Mouse (Mus musculus): ENCODE measurements around the gene Zzz3. TPM values are rescaled to one million over a fixed set of nuclear protein-coding genes. Genes with fewer than 3 reads are reported as not detected.
"Not testable (repeated sequence)": the region's sequence is repeated elsewhere in the genome, so short reads cannot be mapped to it uniquely, and the experiment has no call there.

The Zzz3 gene
- polyA plus RNA-seq, 1 experiment: 58.4 TPM

- H3K27ac ChIP-seq (ENCODE audit: insufficient read depth, low read length): no peak overlapping the region
- no peak overlapping the region for H3K4me3 ChIP-seq (ENCODE audit: low read depth, low read length)
- H3K9ac ChIP-seq (ENCODE audit: low read depth, poor library complexity, severe bottlenecking): no peak overlapping the region
- TF ChIP-seq POLR2A (IDR thresholded peaks at IDR 0.05; ENCODE audit: insufficient read depth, low read length): no peak
- no peak for TF ChIP-seq CTCF (IDR thresholded peaks at IDR 0.05; ENCODE audit: low read depth, low read length)
- TF ChIP-seq EP300 (IDR thresholded peaks at IDR 0.05; ENCODE audit: insufficient read depth, low read depth, low read length): no peak
- H3K9me3 ChIP-seq (replicated peaks; ENCODE audit: control insufficient read depth, insufficient read depth, low read length, poor library complexity, severe bottlenecking): no peaks in the 10 kb centered on the region
- no peaks in the 10 kb centered on the region for H3K27me3 ChIP-seq (ENCODE audit: control insufficient read depth, insufficient read depth, low read length, poor library complexity, severe bottlenecking)
- H3K4me1 ChIP-seq (ENCODE audit: control insufficient read depth, insufficient read depth, low read length): no peaks in the 10 kb centered on the region
- peaks cover 26% of the 10 kb centered on the region for H3K36me3 ChIP-seq (ENCODE audit: control insufficient read depth, insufficient read depth, low read length, poor library complexity, severe bottlenecking)
These were observed 62.2 kb downstream of the Zzz3 start for GRCm38 (mm10) chr3:152457308-152458035.

GRCm38 (mm10) chr3:152458875-152459274 is 63.6 kb downstream of the Zzz3 start:
- H3K27me3 ChIP-seq (ENCODE audit: control insufficient read depth, insufficient read depth, low read length, poor library complexity, severe bottlenecking); H3K4me3 ChIP-seq (ENCODE audit: low read depth, low read length); H3K4me1 ChIP-seq (ENCODE audit: control insufficient read depth, insufficient read depth, low read length); H3K27ac ChIP-seq (ENCODE audit: insufficient read depth, low read length); H3K9me3 ChIP-seq (replicated peaks; ENCODE audit: control insufficient read depth, insufficient read depth, low read length, poor library complexity, severe bottlenecking); H3K9ac ChIP-seq (ENCODE audit: low read depth, poor library complexity, severe bottlenecking): not testable (repeated sequence)
- peaks cover 23% of the 10 kb centered on the region for H3K36me3 ChIP-seq (ENCODE audit: control insufficient read depth, insufficient read depth, low read length, poor library complexity, severe bottlenecking)

GRCm38 (mm10) chr3:152460802-152461201 is 65.5 kb downstream of the Zzz3 start:
- no peak for TF ChIP-seq EP300 (IDR thresholded peaks at IDR 0.05; ENCODE audit: insufficient read depth, low read depth, low read length)
- no peak for TF ChIP-seq POLR2A (IDR thresholded peaks at IDR 0.05; ENCODE audit: insufficient read depth, low read length)
- TF ChIP-seq CTCF (IDR thresholded peaks at IDR 0.05; ENCODE audit: low read depth, low read length): no peak
- no peak overlapping the region for H3K4me3 ChIP-seq (ENCODE audit: low read depth, low read length)
- H3K27ac ChIP-seq (ENCODE audit: insufficient read depth, low read length): no peak overlapping the region
- H3K9ac ChIP-seq (ENCODE audit: low read depth, poor library complexity, severe bottlenecking): no peak overlapping the region
- no peaks in the 10 kb centered on the region for H3K9me3 ChIP-seq (replicated peaks; ENCODE audit: control insufficient read depth, insufficient read depth, low read length, poor library complexity, severe bottlenecking)
- no peaks in the 10 kb centered on the region for H3K27me3 ChIP-seq (ENCODE audit: control insufficient read depth, insufficient read depth, low read length, poor library complexity, severe bottlenecking)
- H3K36me3 ChIP-seq (ENCODE audit: control insufficient read depth, insufficient read depth, low read length, poor library complexity, severe bottlenecking): peaks cover 17% of the 10 kb centered on the region
- H3K4me1 ChIP-seq (ENCODE audit: control insufficient read depth, insufficient read depth, low read length): no peaks in the 10 kb centered on the region

GRCm38 (mm10) chr3:152462038-152462547 is 66.8 kb downstream of the Zzz3 start:
- H3K36me3 ChIP-seq (ENCODE audit: control insufficient read depth, insufficient read depth, low read length, poor library complexity, severe bottlenecking): peaks cover 14% of the 10 kb centered on the region
- no peaks in the 10 kb centered on the region for H3K27me3 ChIP-seq (ENCODE audit: control insufficient read depth, insufficient read depth, low read length, poor library complexity, severe bottlenecking)
- TF ChIP-seq CTCF (IDR thresholded peaks at IDR 0.05; ENCODE audit: low read depth, low read length) (no peak), POLR2A (IDR thresholded peaks at IDR 0.05; ENCODE audit: insufficient read depth, low read length) (no peak), EP300 (IDR thresholded peaks at IDR 0.05; ENCODE audit: insufficient read depth, low read depth, low read length) (no peak)
- no peaks in the 10 kb centered on the region for H3K4me1 ChIP-seq (ENCODE audit: control insufficient read depth, insufficient read depth, low read length)
- no peak overlapping the region for H3K9ac ChIP-seq (ENCODE audit: low read depth, poor library complexity, severe bottlenecking)
- no peak overlapping the region for H3K4me3 ChIP-seq (ENCODE audit: low read depth, low read length)
- no peaks in the 10 kb centered on the region for H3K9me3 ChIP-seq (replicated peaks; ENCODE audit: control insufficient read depth, insufficient read depth, low read length, poor library complexity, severe bottlenecking)
- no peak overlapping the region for H3K27ac ChIP-seq (ENCODE audit: insufficient read depth, low read length)

GRCm38 (mm10) chr3:152462900-152463299 is 67.6 kb downstream of the Zzz3 start:
- TF ChIP-seq CTCF (IDR thresholded peaks at IDR 0.05; ENCODE audit: low read depth, low read length): no peak
- no peak for TF ChIP-seq POLR2A (IDR thresholded peaks at IDR 0.05; ENCODE audit: insufficient read depth, low read length)
- no peak for TF ChIP-seq EP300 (IDR thresholded peaks at IDR 0.05; ENCODE audit: insufficient read depth, low read depth, low read length)

GRCm38 (mm10) chr3:152464462-152464861 is 69.2 kb downstream of the Zzz3 start:
- no peak overlapping the region for H3K4me3 ChIP-seq (ENCODE audit: low read depth, low read length)
- no peaks in the 10 kb centered on the region for H3K27me3 ChIP-seq (ENCODE audit: control insufficient read depth, insufficient read depth, low read length, poor library complexity, severe bottlenecking)
- H3K4me1 ChIP-seq (ENCODE audit: control insufficient read depth, insufficient read depth, low read length): no peaks in the 10 kb centered on the region
- no peak overlapping the region for H3K27ac ChIP-seq (ENCODE audit: insufficient read depth, low read length)
- H3K36me3 ChIP-seq (ENCODE audit: control insufficient read depth, insufficient read depth, low read length, poor library complexity, severe bottlenecking): peaks cover 4% of the 10 kb centered on the region; the same call in 1 of the 2 replicates
- TF ChIP-seq EP300 (IDR thresholded peaks at IDR 0.05; ENCODE audit: insufficient read depth, low read depth, low read length) (no peak), CTCF (IDR thresholded peaks at IDR 0.05; ENCODE audit: low read depth, low read length) (no peak), POLR2A (IDR thresholded peaks at IDR 0.05; ENCODE audit: insufficient read depth, low read length) (no peak)
- H3K9me3 ChIP-seq (replicated peaks; ENCODE audit: control insufficient read depth, insufficient read depth, low read length, poor library complexity, severe bottlenecking): no peaks in the 10 kb centered on the region
- no peak overlapping the region for H3K9ac ChIP-seq (ENCODE audit: low read depth, poor library complexity, severe bottlenecking)

More at GRCm38 (mm10) chr3:152462900-152463299, 67.6 kb downstream of the Zzz3 start:
- H3K36me3 ChIP-seq (ENCODE audit: control insufficient read depth, insufficient read depth, low read length, poor library complexity, severe bottlenecking): peaks cover 9% of the 10 kb centered on the region; the same call in 1 of the 2 replicates
- no peaks in the 10 kb centered on the region for H3K9me3 ChIP-seq (replicated peaks; ENCODE audit: control insufficient read depth, insufficient read depth, low read length, poor library complexity, severe bottlenecking)
- H3K9ac ChIP-seq (ENCODE audit: low read depth, poor library complexity, severe bottlenecking): no peak overlapping the region
- no peak overlapping the region for H3K4me3 ChIP-seq (ENCODE audit: low read depth, low read length)
- no peak overlapping the region for H3K27ac ChIP-seq (ENCODE audit: insufficient read depth, low read length)
- H3K27me3 ChIP-seq (ENCODE audit: control insufficient read depth, insufficient read depth, low read length, poor library complexity, severe bottlenecking): no peaks in the 10 kb centered on the region
- no peaks in the 10 kb centered on the region for H3K4me1 ChIP-seq (ENCODE audit: control insufficient read depth, insufficient read depth, low read length)

Measured in ES-Bruce4 (cell line).